Mouse (Mus musculus) T-helper 1 cell (primary cell): ENCODE measurements around the gene Kcnj6.

ENCODE experiments used
- in situ Hi-C: fragments of 300-600 bp; cut with MboI, MseI; formaldehyde crosslinking; loops from one replicate; pipeline ENCODE4 v1.15.1; 2025; ENCODE audit warnings: high pct_unique_total_duplicates

The Kcnj6 gene

DNA sequence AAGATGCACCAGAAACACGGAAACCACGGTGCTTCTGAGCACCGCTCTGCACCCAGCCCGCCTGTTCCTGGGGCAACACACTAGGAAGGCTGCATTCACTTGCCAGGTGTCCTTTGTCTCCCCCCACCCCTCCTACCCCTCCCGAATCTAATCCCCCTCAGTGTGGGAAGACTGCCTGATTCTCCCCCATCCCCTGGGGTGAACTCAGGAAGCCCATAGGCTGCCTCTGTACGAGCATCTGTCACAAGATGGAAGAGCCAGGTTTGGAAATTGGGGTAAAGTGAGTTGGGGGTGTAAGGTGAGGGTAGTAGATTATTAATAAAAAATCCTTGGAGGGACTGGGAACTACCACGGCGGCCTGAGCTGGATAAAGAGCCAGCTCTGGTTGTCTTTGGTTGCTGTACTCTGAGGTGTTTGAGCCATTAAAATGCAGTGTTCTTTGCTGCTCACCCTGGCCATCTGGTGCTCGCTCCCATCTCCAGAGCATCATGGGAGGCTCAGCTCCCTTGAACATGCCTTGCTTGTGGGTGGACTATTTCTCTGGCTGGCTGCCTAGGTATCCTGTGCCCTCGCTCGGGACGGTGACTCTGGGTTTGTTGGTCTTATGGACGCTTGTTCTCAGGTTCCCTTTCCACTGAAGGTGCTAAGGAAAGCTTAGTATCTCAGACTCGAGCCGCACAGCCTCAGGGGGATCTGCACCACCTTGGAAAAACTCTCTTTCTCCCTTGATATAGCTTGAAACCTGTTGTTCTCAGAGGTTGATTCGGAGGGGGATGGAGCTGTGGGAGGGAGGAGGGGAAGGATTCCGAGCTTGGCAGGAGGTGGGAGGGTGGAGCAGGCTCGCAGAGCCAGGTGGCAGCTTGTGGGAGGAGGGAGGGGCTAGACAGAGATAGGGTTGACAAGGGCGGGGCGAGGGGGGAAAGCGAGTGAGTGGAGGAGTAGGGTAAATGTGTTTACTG, 65.9 kb downstream of the Kcnj6 start:
- in situ Hi-C loops: no loop called here

GRCm38 (mm10) chr16:94925364-94925763, 72.1 kb downstream of the Kcnj6 start:
- in situ Hi-C loops: no loop called here

DNA sequence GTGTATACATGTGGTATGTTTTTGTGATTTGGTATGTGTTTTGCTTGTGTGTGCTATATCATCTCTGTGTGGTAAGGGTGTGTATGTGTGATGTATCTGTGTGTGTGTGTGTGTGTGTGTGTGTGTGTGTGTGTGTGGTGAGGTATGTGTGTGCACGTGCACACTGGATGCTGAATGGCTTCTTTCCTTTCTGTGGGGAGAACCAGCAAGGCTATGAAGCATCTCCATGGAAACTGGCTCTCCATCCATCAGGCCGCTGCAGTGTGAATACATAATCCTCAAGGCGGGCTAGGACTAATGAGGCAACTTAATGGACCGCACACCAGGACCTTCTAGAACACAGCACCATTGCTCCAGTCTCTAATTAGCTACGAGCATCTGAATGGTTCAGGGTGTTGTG, 78.3 kb downstream of the Kcnj6 start:
- in situ Hi-C loops: no loop called here

GRCm38 (mm10) chr16:94906026-94906425, 91.5 kb downstream of the Kcnj6 start:
- in situ Hi-C loops: no loop called here

DNA sequence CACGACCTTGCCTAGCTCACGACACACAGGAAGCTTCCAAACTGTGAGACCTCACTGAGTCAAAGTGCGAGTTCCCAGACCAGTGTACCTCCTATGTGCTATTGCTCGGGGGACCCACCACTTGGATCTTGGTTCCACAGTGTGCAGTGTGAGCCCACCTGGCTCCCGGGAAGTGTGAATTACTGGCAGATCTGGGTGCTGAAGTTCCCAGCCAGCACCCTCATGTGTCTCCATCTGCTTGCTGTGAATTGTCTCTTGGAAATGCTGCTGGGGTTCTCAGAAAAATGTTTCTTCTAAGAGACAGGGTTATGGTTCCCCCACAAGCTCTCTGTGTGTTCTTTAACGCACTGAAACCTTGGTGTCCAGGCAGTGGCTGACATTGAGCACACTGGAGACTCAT, 98.7 kb downstream of the Kcnj6 start:
- in situ Hi-C loops: no loop called here

DNA sequence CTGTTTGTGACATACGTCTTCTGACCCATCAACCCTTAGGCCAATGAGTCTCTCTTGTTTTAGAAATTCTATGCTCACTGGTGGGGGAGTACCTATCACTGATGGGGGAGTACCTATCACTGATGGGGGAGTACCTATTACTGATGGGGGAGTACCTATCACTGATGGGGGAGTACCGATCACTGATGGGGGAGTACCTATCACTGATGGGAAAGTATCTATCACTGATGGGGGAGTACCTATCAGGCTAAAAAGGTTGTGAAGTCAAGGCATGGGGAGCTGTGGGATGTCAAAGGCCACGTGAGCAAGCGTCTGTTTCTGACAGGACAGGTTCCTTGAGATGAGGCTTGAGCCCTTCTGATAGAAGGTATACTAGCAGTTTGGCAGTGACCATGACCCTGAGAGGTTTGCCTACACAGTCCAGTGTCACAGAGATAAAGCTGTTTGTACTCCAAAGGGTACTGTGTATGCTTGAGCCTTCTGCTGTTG, 105.3 kb downstream of the Kcnj6 start:
- in situ Hi-C loops: no loop called here

- in situ Hi-C loops: no loop called here
Observed at GRCm38 (mm10) chr16:94890581-94890980, 106.9 kb downstream of the Kcnj6 start.

DNA sequence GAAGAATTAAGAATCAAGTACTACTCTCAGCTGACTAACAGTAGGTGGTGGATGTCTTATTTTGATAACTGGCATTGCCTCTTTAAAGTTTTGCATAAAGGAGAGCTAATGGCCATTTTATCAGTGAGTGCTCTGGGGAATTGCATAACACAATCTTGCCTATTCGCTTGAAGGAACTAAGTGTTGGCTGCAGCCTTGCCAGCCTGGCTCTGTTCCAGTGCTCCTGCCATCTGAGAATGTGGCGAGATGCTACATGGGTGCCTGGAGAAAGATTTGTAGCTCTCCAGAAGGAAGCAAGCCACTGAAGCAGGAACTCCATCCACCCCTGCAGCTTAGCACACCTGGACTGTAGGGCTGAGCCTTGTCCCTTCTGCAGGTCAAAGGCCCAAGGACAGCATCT, 107.4 kb downstream of the Kcnj6 start:
- in situ Hi-C loops: no loop called here

GRCm38 (mm10) chr16:94888554-94888953, 108.9 kb downstream of the Kcnj6 start:
- in situ Hi-C loops: no loop called here

- in situ Hi-C loops: no loop called here
Observed at GRCm38 (mm10) chr16:94886398-94886797, 111.1 kb downstream of the Kcnj6 start.

DNA sequence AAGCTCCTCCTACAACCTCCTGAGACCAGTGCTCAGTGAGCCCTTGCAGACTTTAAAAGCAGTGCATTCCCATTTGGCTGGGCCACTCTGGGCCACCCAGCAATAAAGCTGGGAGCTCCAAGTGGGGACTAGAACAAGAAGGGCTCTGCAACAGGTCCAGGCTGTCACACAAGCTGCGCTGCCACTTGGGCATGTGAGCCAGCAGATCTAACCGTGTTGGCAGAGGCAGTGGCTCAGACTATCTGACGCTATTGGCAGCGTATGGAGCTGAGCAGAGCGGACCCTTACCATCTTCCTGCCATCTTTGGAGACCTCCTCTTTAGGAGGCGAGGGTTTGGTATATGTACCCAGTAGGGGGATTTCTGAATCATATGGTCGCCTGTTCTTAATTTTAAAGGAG, 112.4 kb downstream of the Kcnj6 start:
- in situ Hi-C loops: no loop called here

DNA sequence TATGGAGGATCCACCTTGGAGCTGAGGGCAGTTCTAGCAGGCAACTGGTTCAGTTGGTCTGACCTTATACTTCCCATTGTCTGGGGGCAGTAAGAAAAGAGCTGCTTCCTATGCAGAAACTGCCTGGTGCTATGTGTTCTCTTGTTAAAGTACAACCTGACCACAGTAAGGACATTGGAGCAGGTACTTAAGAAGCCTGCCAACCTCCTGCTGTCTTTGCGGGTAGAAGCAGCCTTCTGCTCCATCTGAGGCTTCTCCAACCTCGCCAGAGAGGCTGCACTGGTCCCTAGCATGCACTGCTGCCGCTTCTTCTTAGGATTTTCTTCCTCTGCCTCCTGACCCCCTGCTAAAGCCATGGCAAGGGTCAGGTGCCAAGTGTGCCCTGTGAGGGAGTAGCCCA, 113.6 kb downstream of the Kcnj6 start:
- in situ Hi-C loops: no loop called here

- in situ Hi-C loops: no loop called here
Observed at GRCm38 (mm10) chr16:94883196-94883595, 114.3 kb downstream of the Kcnj6 start.

- in situ Hi-C loops: no loop called here
Observed at GRCm38 (mm10) chr16:94882111-94882510, 115.4 kb downstream of the Kcnj6 start.

- in situ Hi-C loops: no loop called here
Observed at GRCm38 (mm10) chr16:94872614-94873272, 124.8 kb downstream of the Kcnj6 start.

GRCm38 (mm10) chr16:94868354-94868753, 129.1 kb downstream of the Kcnj6 start:
- in situ Hi-C loops: no loop called here

DNA sequence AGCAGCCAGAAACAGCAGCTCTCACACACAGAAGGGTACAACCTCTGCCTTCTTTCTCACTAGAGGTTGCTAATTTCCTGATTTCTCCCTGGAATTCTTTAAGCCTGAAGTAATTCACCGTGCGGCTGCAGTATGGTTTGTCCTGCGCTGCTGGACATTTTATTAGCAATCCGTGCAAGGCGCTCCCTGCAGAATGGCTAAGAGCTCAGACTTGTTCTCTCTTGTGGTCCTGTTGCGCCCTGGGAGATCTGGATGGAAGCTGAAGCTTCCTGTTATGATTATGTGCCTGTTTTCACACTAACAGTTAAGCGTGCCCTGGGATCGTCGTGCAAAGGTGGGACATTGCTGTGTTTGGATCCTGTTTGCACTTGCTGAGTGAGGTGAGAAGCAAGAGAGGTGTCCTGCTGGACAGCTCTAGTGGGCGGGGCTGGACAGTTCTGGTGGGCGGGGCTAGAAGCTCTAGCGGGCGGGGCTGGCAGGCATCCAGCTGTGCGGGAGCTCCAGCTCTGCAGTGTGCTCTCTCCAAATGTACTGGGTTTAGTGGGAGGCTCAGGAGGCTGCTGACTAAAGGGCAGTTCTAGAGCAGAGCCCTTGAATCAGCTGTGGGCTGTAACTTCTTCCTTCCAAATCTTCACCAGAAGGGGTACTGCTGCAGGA, 131.1 kb downstream of the Kcnj6 start:
- in situ Hi-C loops: no loop called here

GRCm38 (mm10) chr16:94865796-94866195, 131.7 kb downstream of the Kcnj6 start:
- in situ Hi-C loops: no loop called here

GRCm38 (mm10) chr16:94865101-94865500, 132.4 kb downstream of the Kcnj6 start:
- in situ Hi-C loops: no loop called here

DNA sequence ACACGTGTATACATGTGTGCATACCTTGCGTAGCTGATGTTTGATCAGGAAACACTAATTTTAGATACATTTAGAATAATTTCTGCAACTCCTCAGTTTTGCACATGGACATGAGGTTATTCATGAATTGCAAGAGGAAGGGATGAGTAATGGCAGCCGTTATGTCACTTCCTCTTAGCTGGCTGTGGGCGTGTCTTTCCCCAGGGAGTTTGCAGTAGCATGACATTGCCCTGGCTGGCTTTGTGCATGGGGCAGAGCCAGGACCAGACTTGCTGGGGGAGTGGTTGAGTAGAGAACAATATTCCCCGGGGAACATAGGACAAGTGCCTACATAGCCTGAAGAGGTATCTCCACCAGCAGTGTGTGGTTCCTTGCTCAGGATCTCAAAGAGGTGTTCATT, 134.0 kb downstream of the Kcnj6 start:
- in situ Hi-C loops: no loop called here

DNA sequence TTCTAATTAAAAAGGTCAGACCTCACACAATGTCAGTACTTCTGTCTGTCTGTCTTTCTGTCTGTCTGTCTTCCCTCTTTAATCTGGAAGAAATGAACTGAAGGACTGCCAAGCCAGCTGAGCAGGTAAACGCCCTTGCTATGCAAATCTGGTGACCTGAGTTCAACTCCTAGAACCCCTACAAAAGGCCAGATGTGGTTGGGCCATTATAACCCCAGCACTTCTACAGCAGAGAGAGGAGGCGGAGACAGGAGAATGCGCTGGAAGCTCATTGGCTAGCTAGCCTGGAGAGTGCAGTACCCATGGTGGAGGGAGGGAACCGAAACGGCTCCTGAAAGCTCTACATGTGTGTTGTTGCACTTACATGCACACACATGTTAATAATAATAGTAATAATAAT, 141.5 kb downstream of the Kcnj6 start:
- in situ Hi-C loops: no loop called here

- in situ Hi-C loops: no loop called here
Observed at GRCm38 (mm10) chr16:94852407-94853160, 144.9 kb downstream of the Kcnj6 start.
